Mouse (Mus musculus) frontal cortex, postnatal 10 days (tissue): ENCODE results near the gene Gm13693.
"Not testable (repeated sequence)": the region's sequence is repeated elsewhere in the genome, so short reads cannot be mapped to it uniquely, and the experiment has no call there.

ENCODE experiments used
- DNase-seq, 2 experiments: peaks; one replicate each; pipeline ENCODE4 v3.0.0; 2022; ENCODE audit warnings: low spot score in 2 of 2, mixed read lengths in 1 of 2

The Gm13693 gene

DNA sequence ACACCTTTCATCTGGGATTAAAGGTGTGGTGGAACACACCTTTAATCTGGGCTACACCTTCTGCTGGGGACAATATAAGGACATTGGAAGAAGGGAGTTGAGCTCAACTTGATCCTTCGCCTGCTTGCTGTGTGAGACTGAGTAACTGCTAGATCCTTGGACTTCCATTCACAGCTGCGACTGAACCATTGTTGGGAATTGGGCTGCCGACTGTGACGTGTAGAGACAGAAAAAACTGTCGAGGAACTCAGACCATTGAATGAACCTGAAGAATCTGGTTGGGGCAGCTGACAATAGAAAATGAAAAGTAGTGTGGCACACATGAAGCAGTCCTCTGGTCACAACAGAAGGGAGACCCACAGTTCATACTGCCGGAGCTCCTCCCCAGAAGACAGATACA is at the start of gene Gm13693:
Gene Gm13693, plus strand, starts transcription at position 301 of the 400 bp plus-strand sequence.
- DNase-seq: not testable (repeated sequence)

DNA sequence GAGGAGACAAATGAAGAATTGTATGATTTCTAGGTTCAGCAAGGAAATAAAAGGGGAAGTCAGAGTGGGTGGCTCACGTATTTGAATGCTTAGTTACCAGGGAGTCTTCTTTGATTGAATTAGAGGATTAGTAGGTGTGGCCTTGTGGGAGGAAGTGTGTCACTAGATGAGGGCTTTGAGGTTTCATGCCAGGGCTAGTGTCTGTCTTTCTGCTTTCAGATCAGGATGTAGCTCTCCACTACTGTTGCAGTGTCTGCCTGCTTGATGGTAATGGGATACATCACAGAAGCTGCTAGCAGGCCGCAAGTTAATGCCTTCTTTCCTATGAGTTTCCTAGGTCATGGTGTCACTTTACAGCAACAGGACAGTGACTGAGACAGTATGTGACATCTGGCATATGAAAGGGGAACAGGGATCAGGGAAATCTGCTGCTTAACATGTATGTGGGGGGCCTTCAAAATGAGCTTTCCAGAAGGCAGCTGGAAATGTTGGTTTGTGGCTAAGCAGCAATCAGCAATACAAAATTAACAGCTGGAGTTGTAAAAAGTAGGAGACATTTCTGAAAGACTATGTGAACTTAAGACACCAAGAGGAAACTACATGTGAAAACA is 31.7 kb upstream of the Gm13693 start:
- DNase-seq: no peak

DNA sequence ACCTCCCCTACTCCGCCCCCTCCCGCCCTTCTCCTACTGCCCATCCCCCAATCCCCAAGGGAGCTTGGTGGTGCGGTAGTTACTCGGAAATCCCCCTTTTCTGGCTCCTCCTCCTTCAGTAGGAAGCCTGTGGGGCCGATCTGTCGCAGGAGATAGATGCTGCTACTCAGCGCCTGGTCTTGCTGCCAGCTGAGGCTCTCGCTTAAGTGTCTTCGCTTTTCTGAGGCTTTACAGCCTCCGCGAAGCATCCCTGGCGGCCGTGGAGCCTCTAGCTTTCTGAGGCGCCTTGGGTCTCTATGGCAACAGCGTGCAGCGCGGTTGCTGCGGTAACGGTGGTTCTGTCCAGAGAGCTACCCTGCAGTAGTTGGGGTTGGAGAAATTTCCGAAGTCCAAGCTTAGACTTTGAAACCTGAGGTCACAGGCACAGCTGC is 20.4 kb upstream of the Gm13693 start, which contains the start of gene Zswim2:
Gene Zswim2, minus strand, starts transcription at position 298 of the 431 bp plus-strand sequence.
- DNase-seq: peak; percentile 78 to 83

DNA sequence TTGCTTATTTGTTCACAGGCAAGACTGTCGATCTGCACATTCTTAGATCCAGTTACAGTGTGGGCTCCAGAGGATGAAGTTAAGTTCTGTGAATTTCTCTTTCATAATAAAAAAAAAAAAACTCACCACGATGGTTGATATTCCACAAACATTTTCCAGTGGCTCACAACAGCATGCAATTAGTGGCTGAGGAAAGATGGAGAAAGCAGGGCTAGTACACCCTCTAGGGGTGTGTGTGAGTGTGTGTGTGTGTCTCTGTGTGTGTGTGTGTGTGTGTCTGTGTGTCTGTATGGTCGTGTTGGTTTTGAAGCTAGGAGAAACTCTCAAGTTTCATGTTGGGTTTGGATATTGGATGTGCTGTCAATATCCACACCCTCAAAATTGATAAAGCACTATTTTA is 19.9 kb upstream of the Gm13693 start:
- no peak for DNase-seq

DNA sequence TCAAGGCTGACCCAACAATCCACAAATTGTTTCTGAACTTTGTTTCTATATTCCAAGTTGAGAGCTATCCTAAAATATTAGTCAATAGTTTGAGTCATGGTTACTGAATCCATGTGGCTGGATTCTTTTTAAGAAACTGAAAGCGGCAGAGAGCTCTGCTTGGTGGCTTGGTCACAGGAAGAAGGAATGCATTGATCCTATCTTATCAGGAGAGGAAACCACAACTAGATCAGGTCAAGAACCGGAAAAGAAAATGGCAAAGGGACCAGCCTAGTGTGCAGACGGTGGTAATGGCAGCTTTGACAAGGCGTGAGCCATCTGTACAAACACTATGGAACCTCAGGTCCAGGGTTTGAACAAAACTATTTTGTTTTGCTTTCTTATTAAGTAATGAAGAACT is 19.5 kb upstream of the Gm13693 start:
- no peak for DNase-seq

DNA sequence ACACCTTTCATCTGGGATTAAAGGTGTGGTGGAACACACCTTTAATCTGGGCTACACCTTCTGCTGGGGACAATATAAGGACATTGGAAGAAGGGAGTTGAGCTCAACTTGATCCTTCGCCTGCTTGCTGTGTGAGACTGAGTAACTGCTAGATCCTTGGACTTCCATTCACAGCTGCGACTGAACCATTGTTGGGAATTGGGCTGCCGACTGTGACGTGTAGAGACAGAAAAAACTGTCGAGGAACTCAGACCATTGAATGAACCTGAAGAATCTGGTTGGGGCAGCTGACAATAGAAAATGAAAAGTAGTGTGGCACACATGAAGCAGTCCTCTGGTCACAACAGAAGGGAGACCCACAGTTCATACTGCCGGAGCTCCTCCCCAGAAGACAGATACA is 5.9 kb upstream of the Gm13693 start, which contains the start of gene Gm13698:
Gene Gm13698, plus strand, starts transcription at position 301 of the 400 bp plus-strand sequence.
- not testable (repeated sequence) for DNase-seq

DNA sequence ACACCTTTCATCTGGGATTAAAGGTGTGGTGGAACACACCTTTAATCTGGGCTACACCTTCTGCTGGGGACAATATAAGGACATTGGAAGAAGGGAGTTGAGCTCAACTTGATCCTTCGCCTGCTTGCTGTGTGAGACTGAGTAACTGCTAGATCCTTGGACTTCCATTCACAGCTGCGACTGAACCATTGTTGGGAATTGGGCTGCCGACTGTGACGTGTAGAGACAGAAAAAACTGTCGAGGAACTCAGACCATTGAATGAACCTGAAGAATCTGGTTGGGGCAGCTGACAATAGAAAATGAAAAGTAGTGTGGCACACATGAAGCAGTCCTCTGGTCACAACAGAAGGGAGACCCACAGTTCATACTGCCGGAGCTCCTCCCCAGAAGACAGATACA is 5.7 kb downstream of the Gm13693 start, which contains the start of gene Gm13695:
Gene Gm13695, plus strand, starts transcription at position 301 of the 400 bp plus-strand sequence.
- not testable (repeated sequence) for DNase-seq

DNA sequence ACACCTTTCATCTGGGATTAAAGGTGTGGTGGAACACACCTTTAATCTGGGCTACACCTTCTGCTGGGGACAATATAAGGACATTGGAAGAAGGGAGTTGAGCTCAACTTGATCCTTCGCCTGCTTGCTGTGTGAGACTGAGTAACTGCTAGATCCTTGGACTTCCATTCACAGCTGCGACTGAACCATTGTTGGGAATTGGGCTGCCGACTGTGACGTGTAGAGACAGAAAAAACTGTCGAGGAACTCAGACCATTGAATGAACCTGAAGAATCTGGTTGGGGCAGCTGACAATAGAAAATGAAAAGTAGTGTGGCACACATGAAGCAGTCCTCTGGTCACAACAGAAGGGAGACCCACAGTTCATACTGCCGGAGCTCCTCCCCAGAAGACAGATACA is 11.5 kb downstream of the Gm13693 start, which contains the start of gene Gm13696:
Gene Gm13696, plus strand, starts transcription at position 301 of the 400 bp plus-strand sequence.
- not testable (repeated sequence) for DNase-seq

DNA sequence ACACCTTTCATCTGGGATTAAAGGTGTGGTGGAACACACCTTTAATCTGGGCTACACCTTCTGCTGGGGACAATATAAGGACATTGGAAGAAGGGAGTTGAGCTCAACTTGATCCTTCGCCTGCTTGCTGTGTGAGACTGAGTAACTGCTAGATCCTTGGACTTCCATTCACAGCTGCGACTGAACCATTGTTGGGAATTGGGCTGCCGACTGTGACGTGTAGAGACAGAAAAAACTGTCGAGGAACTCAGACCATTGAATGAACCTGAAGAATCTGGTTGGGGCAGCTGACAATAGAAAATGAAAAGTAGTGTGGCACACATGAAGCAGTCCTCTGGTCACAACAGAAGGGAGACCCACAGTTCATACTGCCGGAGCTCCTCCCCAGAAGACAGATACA is 17.3 kb downstream of the Gm13693 start, which contains the start of gene Gm13694:
Gene Gm13694, plus strand, starts transcription at position 301 of the 400 bp plus-strand sequence.
- not testable (repeated sequence) for DNase-seq

DNA sequence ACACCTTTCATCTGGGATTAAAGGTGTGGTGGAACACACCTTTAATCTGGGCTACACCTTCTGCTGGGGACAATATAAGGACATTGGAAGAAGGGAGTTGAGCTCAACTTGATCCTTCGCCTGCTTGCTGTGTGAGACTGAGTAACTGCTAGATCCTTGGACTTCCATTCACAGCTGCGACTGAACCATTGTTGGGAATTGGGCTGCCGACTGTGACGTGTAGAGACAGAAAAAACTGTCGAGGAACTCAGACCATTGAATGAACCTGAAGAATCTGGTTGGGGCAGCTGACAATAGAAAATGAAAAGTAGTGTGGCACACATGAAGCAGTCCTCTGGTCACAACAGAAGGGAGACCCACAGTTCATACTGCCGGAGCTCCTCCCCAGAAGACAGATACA is 23.1 kb downstream of the Gm13693 start, which contains the start of gene Gm13697:
Gene Gm13697, plus strand, starts transcription at position 301 of the 400 bp plus-strand sequence.
- DNase-seq: not testable (repeated sequence)

DNA sequence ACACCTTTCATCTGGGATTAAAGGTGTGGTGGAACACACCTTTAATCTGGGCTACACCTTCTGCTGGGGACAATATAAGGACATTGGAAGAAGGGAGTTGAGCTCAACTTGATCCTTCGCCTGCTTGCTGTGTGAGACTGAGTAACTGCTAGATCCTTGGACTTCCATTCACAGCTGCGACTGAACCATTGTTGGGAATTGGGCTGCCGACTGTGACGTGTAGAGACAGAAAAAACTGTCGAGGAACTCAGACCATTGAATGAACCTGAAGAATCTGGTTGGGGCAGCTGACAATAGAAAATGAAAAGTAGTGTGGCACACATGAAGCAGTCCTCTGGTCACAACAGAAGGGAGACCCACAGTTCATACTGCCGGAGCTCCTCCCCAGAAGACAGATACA is 28.9 kb downstream of the Gm13693 start, which contains the start of gene Gm13691:
Gene Gm13691, plus strand, starts transcription at position 301 of the 400 bp plus-strand sequence.
- DNase-seq: not testable (repeated sequence)

DNA sequence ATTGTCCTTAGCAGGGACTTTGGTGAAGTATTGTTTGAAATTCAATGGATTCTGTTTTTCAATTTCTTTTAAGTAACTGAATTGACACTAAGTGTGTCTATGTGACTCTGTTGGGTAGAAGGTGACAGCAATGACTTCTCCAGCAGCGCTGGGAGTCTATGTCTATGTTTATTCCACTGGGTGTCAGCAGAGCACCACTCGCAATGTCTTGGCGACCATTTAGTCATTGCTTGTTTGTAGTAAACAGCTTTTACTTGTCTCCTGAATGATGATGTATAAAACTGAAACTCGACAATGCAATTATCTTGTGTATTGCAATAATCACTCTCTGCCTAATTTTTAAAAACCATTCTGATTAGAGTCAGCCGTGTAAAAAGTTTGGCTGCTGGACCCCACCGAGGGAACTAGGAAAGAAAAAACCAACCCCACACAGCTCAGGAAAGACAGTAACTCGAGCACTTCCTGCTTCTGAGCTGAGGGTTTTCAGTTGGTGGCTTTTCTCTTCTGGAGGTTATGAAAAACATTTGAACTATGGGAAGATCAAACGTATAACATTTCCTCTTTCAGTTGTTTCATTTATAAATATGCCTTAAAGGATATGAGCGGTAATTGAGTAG is 32.4 kb downstream of the Gm13693 start:
- not testable (repeated sequence) for DNase-seq

DNA sequence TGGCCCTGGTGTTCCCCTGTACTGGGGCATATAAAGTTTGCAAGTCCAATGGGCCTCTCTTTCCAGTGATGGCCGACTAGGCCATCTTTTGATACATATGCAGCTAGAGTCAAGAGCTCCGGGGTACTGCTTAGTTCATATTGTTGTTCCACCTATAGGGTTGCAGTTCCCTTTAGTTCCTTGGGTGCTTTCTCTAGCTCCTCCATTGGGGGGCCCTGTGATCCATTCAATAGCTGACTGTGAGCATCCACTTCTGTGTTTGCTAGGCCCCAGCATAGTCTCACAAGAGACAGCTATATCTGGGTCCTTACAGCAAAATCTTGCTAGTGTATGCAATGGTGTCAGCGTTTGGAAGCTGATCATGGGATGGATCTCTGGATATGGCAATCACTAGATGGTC is 33.2 kb downstream of the Gm13693 start:
- not testable (repeated sequence) for DNase-seq

DNA sequence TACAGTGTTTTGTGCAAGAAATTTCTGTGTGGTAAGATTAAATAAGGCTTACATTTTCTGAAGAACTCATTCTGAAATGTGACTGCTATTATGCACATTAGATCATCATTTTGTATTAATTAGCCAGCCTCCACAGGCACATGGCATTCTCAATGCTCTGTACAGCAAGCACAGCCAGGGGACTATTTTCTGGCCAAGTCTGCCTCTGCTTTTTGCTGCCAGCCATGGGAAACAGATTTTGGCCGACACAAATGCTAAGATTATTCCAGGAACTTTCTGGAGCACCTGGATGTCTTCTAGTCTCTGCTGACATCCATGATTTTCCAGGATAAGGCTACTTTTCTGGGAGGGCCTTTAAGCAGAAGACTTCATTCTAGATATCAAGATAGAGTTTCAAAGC is 47.6 kb downstream of the Gm13693 start:
- DNase-seq: no peak

DNA sequence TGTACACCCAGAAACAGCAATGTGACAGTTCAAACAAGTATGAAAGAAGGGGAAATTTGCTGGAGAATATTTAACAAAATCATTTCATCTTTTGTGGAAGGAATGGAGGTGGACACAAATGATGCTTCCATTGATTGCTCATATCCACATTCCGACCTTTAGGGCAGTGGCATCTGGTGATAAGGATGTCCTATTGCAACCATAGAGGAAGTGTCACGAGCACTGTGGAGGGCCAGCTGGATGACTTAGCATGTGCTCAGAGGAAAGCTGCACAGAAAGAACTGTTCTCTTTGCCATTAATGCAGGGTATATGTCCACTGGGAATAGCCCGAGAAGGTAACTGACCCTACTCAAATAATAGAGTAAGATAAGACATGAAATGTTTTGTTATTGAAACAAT is 48.5 kb downstream of the Gm13693 start:
- no peak for DNase-seq
